Mouse (Mus musculus): ENCODE results near the gene Sept3. TPM values are rescaled to one million over a fixed set of nuclear protein-coding genes. Genes with fewer than 3 reads are reported as not detected.

Gene Sept3
- total RNA-seq, 1 experiment from 2014 or later: not detected

GRCm38 (mm10) chr15:82335194-82335593, 60.5 kb downstream of the Sept3 start:
- ATAC-seq (ENCODE audit: extremely low read depth, insufficient number of reproducible peaks, low FRiP score, poor library complexity, severe bottlenecking): no peak

- no peak for ATAC-seq (ENCODE audit: extremely low read depth, insufficient number of reproducible peaks, low FRiP score, poor library complexity, severe bottlenecking)
Observed at GRCm38 (mm10) chr15:82336629-82337028, 61.9 kb downstream of the Sept3 start.

- ATAC-seq (ENCODE audit: extremely low read depth, insufficient number of reproducible peaks, low FRiP score, poor library complexity, severe bottlenecking): no peak
Observed at GRCm38 (mm10) chr15:82337875-82338274, 63.2 kb downstream of the Sept3 start.

GRCm38 (mm10) chr15:82338593-82339112, 64.0 kb downstream of the Sept3 start, which contains the start of the genes Naga, Pheta2 and Smdt1:
Naga (minus strand) TSS chr15:82338925.
Pheta2 (plus strand) TSS chr15:82338942.
Smdt1 (plus strand) TSS chr15:82338959.
- ATAC-seq (ENCODE audit: extremely low read depth, insufficient number of reproducible peaks, low FRiP score, poor library complexity, severe bottlenecking): peak; percentile 80

GRCm38 (mm10) chr15:82339150-82339549, 64.5 kb downstream of the Sept3 start:
- ATAC-seq (ENCODE audit: extremely low read depth, insufficient number of reproducible peaks, low FRiP score, poor library complexity, severe bottlenecking): no peak

GRCm38 (mm10) chr15:82339634-82340254, 65.1 kb downstream of the Sept3 start:
- ATAC-seq (ENCODE audit: extremely low read depth, insufficient number of reproducible peaks, low FRiP score, poor library complexity, severe bottlenecking): no peak

- no peak for ATAC-seq (ENCODE audit: extremely low read depth, insufficient number of reproducible peaks, low FRiP score, poor library complexity, severe bottlenecking)
Observed at GRCm38 (mm10) chr15:82340414-82341035, 65.8 kb downstream of the Sept3 start.

DNA sequence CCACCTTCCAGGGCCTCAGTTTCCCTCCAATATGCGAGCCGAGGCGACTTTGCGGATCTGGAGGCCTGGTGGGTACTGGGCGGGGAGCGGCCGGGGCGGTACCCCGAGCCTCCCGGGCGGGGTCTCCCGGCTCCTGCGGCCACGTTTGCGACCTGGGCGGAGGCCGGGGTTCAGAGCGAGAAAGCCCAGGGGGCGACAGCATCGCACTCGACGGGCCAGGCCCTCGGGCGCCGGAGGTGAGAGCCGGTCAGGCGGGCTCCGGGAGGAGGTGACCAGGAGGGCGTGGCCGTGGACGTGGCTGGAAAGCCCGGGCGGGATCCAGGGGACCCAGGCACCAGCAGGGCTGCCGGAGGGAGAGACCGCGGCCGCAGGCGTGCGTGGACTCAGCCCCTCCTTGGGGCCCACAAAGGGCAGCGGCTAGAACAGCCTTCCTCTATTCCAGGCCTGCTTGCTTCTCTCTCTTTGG, 66.4 kb downstream of the Sept3 start:
- ATAC-seq (ENCODE audit: extremely low read depth, insufficient number of reproducible peaks, low FRiP score, poor library complexity, severe bottlenecking): no peak

DNA sequence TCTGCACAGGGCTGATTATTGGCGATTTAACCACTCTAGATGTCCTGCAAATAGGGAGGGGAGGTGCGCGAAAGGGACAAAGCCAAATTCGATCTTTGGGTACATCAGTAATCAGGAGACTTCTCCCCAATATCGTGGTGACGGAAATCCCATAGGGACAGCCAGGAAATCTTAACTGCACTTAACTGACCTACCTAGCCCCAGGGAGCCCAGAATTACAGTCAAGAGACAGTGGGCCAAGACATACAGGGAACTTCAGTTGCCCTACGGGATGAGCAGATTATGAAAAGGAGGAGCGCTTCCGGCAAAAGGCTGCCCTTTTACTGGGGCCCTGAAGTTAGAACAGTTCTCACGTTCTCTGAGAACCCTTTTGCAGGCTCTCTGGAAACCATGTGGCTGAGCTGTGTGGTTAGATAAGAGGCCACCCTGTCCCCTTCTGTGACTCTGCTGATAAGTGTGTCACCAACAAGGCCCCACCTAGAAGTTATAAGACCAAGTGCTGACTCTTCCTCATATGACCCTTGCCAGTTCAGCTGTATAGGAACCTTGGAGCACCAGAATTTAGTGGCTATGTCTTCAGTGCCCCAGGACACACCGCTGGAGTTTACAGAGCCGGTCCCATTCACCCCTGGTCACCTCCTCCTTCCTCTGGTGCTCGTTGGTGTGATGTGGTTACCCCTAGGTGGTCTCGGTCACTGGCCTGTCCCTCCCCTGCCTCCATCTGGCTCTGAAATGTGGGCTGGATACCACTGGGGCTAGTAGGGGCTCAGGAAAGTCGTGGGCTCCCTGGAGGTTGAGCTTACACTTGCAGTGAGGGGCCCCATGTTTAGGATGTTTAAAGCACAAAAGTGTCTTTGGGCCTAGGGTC, 67.2 kb downstream of the Sept3 start:
- ATAC-seq (ENCODE audit: extremely low read depth, insufficient number of reproducible peaks, low FRiP score, poor library complexity, severe bottlenecking): no peak

- ATAC-seq (ENCODE audit: extremely low read depth, insufficient number of reproducible peaks, low FRiP score, poor library complexity, severe bottlenecking): no peak
Observed at GRCm38 (mm10) chr15:82342543-82342935, 67.8 kb downstream of the Sept3 start.

- no peak for ATAC-seq (ENCODE audit: extremely low read depth, insufficient number of reproducible peaks, low FRiP score, poor library complexity, severe bottlenecking)
Observed at GRCm38 (mm10) chr15:82343368-82344287, 68.9 kb downstream of the Sept3 start.

Other genes with a start within 250 kb of the Sept3 start
- 7.3 and 7.7 TPM in 2 replicates for gene Desi1, start 241.0 kb upstream of the Sept3 start, total RNA-seq (2017)
- 74.5 and 74.8 TPM in 2 replicates for gene Snu13, start 227.3 kb upstream of the Sept3 start, total RNA-seq (2017)
- not detected in 2 replicates for gene 4930407I10Rik, start 215.7 kb upstream of the Sept3 start, total RNA-seq (2017)
- gene Mei1, start 204.9 kb upstream of the Sept3 start, total RNA-seq (2017): not detected in 2 replicates
- gene Ccdc134, start 147.0 kb upstream of the Sept3 start, total RNA-seq (2017): 35.9 and 37.9 TPM in 2 replicates
- 71.5 and 74.5 TPM in 2 replicates for gene Srebf2, start 127.7 kb upstream of the Sept3 start, total RNA-seq (2017)
- gene Shisa8, start 62.1 kb upstream of the Sept3 start, total RNA-seq (2017): 0.58 and 1.1 TPM in 2 replicates
- gene Tnfrsf13c, start 50.5 kb upstream of the Sept3 start, total RNA-seq (2017): 157 and 160 TPM in 2 replicates
- gene Cenpm, start 30.1 kb upstream of the Sept3 start, total RNA-seq (2017): not detected in 2 replicates
- gene 1500009C09Rik, start 22.5 kb upstream of the Sept3 start, total RNA-seq (2017): not detected in 2 replicates
- not detected in 2 replicates for gene Wbp2nl, start 24.1 kb downstream of the Sept3 start, total RNA-seq (2017)
- 32.2 and 40.0 TPM in 2 replicates for gene Naga, start 64.0 kb downstream of the Sept3 start, total RNA-seq (2017)
- 0.35 and 0.37 TPM in 2 replicates for gene Pheta2, start 64.0 kb downstream of the Sept3 start, total RNA-seq (2017)
- gene Smdt1, start 64.1 kb downstream of the Sept3 start, total RNA-seq (2017): 34.0 and 36.1 TPM in 2 replicates
- gene Ndufa6, start 79.4 kb downstream of the Sept3 start, total RNA-seq (2017): 119 and 121 TPM in 2 replicates
- 2.2 and 4.7 TPM in 2 replicates for gene Cyp2d22, start 105.4 kb downstream of the Sept3 start, total RNA-seq (2017)
- gene Cyp2d11, start 119.1 kb downstream of the Sept3 start, total RNA-seq (2017): not detected in 2 replicates
- gene Cyp2d10, start 132.3 kb downstream of the Sept3 start, total RNA-seq (2017): not detected in 2 replicates
- not detected in 2 replicates for gene Cyp2d9, start 158.5 kb downstream of the Sept3 start, total RNA-seq (2017)

Measured in neutrophil, adult 5-6 weeks (primary cell).